Mouse (Mus musculus): ENCODE data around the gene Cav1. TPM values are rescaled to one million over a fixed set of nuclear protein-coding genes. Genes with fewer than 3 reads are reported as not detected.

Cav1 gene
- polyA plus RNA-seq, 1 experiment = 114 TPM

DNA sequence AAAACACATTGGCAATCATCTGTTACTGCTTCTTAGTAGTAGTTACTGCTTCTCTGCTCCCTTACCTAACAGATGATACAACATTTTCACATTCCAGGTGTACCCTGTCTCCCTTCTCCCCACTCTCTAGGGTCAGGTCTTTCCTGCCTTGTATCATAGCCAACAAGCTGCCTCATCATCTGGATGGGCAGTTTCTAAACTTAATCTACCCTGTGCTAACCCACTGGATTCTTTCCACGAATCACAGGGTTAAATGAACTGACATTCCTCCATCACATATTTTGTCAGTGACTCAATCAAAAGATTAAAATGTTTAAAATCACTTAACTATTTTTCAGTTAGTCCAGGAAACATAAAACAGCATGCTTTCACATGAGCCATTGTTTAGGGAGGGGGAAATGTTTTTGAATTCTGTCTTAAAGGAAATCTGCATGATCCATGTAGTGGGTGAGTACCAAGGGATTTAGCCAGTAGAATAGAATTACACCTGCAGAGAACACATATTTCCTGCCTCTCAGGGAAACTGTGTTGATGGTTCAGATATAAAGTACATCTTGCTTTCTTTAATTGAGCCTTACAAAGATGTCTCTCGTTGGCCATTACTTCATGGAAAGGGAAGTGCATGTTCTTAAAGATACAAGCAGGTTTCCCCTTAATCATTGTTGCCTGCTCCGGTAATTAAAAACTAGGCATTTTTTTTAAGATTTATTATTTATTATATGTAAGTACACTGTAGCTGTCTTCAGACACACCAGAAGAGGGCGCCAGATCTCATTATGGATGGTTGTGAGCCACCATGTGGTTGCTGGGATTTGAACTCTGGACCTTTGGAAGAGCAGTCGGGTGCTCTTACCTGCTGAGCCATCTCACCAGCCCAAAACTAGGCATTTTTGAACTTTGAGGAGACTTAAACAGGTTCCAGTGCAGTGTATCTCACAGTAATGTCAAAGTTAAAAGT is 8.8 kb downstream of the Cav1 start:
- WGBS = 89% methylated on average over 5 of the region's 5 CpGs
- H3K4me1 ChIP-seq (replicated peaks; ENCODE audit: control insufficient read depth, insufficient read depth, low read length) = no peaks in the 10 kb centered on the region; the same call in 1 of the 2 replicates
- no peak overlapping the region for H3K4me3 ChIP-seq (ENCODE audit: control insufficient read depth, insufficient read depth, low read length)
- no peaks in the 10 kb centered on the region for H3K36me3 ChIP-seq (ENCODE audit: control insufficient read depth, insufficient read depth, low read length)
- TF ChIP-seq CTCF (IDR thresholded peaks at IDR 0.05; ENCODE audit: borderline replicate concordance, control insufficient read depth, extremely low read depth, insufficient read depth, low read length, poor library complexity) (no peak), POLR2A (IDR thresholded peaks at IDR 0.05; ENCODE audit: control insufficient read depth, extremely low read depth, insufficient read depth, low read length, poor library complexity) (no peak)
- H3K27ac ChIP-seq (ENCODE audit: control insufficient read depth, insufficient read depth, low read length) = no peak overlapping the region
- DNase-seq = no peak
- H3K27me3 ChIP-seq (ENCODE audit: control insufficient read depth, insufficient read depth, low read length) = no peaks in the 10 kb centered on the region

DNA sequence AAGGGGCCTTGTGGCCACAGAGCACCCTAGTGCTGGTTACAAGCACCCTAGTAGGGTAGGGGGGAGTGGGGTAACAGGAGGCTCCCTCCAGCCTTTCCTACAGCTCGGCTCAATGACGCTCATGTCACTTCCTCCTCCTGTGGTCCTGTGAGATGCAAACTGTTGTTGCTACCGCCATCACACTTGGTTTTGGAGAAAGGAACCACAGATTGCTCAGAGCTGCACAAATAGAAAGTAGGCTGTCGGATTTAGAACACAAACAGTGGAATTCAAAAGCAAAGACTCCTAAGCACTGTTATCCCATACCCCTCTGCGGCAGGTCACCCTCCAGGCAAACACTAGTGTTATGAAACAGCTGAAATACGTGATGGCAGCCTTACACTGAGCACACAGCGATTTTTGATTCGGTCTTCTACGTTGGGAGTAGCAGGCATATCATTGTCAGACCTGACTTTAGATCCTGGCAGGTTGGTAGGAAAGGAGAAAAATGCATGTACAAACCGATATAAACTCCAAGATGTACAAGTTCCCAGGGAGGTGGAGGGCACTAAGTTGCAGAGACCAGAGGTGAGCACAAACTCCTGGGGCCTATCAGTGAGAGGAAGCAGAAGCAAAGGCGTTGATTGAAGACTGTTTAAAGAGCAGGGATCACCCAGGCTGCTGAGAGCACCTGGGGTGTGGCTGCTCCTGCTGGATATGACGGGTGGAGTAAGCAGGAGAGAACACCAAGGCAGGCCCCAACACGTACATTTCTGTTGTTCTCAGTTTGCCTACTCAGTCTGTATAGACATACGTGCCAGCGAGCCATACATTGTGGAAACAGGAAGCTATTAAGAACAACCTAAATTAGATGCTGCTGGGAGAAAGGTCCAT is 10.4 kb downstream of the Cav1 start:
- H3K27ac ChIP-seq (ENCODE audit: control insufficient read depth, insufficient read depth, low read length) = no peak overlapping the region
- no peak overlapping the region for H3K4me3 ChIP-seq (ENCODE audit: control insufficient read depth, insufficient read depth, low read length)
- H3K36me3 ChIP-seq (ENCODE audit: control insufficient read depth, insufficient read depth, low read length) = no peaks in the 10 kb centered on the region
- no peaks in the 10 kb centered on the region; the same call in 1 of the 2 replicates for H3K4me1 ChIP-seq (replicated peaks; ENCODE audit: control insufficient read depth, insufficient read depth, low read length)
- DNase-seq = no peak
- H3K27me3 ChIP-seq (ENCODE audit: control insufficient read depth, insufficient read depth, low read length) = no peaks in the 10 kb centered on the region
- TF ChIP-seq CTCF (IDR thresholded peaks at IDR 0.05; ENCODE audit: borderline replicate concordance, control insufficient read depth, extremely low read depth, insufficient read depth, low read length, poor library complexity) (no peak), POLR2A (IDR thresholded peaks at IDR 0.05; ENCODE audit: control insufficient read depth, extremely low read depth, insufficient read depth, low read length, poor library complexity) (no peak)
- 78% methylated on average over 15 of the region's 15 CpGs for WGBS

DNA sequence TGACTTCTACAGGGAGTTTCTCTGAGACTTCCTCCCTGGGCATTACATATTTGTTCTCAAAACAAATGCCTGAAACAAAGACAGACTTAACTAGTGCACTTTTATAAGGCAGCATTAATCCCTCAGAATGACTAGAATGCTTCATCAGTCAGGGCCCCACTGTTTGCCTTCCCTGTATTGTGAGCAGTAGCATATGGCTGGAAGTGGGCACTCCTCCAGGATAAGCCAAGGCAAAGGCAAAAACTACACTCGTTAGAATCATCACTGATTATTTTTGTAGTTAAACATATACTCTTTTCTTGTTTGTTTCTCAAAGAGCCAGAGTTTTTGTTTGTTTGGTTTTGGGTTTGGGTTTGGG is 11.0 kb downstream of the Cav1 start:
- TF ChIP-seq POLR2A (IDR thresholded peaks at IDR 0.05; ENCODE audit: control insufficient read depth, extremely low read depth, insufficient read depth, low read length, poor library complexity) (no peak), CTCF (IDR thresholded peaks at IDR 0.05; ENCODE audit: borderline replicate concordance, control insufficient read depth, extremely low read depth, insufficient read depth, low read length, poor library complexity) (no peak)
- no peak overlapping the region for H3K4me3 ChIP-seq (ENCODE audit: control insufficient read depth, insufficient read depth, low read length)
- WGBS = 68% methylated on average over 1 of the region's 1 CpGs
- H3K36me3 ChIP-seq (ENCODE audit: control insufficient read depth, insufficient read depth, low read length) = no peaks in the 10 kb centered on the region
- no peaks in the 10 kb centered on the region for H3K27me3 ChIP-seq (ENCODE audit: control insufficient read depth, insufficient read depth, low read length)
- H3K4me1 ChIP-seq (replicated peaks; ENCODE audit: control insufficient read depth, insufficient read depth, low read length) = no peaks in the 10 kb centered on the region; the same call in 1 of the 2 replicates
- no peak overlapping the region for H3K27ac ChIP-seq (ENCODE audit: control insufficient read depth, insufficient read depth, low read length)
- DNase-seq = no peak

DNA sequence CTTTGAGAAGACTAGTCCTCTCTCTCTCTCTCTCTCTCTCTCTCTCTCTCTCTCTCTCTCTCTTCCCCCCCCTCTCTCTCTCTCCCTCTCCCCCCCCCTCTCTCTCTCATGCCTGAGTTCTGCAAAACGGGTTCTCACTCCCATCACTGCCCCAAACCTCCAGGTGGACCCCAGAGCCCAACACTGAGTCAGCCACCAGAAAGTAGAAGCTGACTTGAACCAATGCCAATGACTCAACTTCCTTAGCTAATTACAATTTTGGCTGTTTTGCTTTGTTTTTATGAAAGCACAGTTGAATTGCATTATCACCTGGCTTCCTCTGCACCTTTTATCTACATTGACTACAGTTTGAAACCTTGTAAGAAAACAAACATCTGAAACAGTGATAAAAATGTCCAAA is 11.8 kb downstream of the Cav1 start:
- Histone ChIP-seq H3K36me3 (ENCODE audit: control insufficient read depth, insufficient read depth, low read length) (no peaks in the 10 kb centered on the region), H3K27ac (ENCODE audit: control insufficient read depth, insufficient read depth, low read length) (no peak overlapping the region)
- DNase-seq = no peak

DNA sequence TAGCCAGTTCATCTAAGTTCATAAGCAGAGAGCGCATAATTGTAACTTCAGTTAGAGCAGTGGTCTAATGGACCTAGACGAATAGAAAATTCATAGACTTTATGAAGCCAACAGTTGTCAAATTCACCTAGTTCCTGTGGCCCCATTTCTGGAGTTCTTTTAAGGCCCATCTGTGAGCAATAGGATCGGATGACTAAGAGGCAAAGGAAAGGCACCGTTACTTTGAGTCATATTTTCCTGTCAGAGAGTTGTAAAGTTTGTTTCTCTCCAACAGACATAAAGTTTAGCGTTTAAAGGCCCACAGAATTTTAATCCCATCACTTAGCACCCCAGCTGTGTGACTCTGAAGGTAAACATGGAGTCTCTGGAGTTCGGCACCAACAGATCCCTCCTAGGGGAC is 15.8 kb downstream of the Cav1 start:
- Histone ChIP-seq H3K27me3 (ENCODE audit: control insufficient read depth, insufficient read depth, low read length) (no peaks in the 10 kb centered on the region), H3K27ac (ENCODE audit: control insufficient read depth, insufficient read depth, low read length) (no peak overlapping the region), H3K4me1 (replicated peaks; ENCODE audit: control insufficient read depth, insufficient read depth, low read length) (no peaks in the 10 kb centered on the region), H3K4me3 (ENCODE audit: control insufficient read depth, insufficient read depth, low read length) (no peak overlapping the region), H3K36me3 (ENCODE audit: control insufficient read depth, insufficient read depth, low read length) (no peaks in the 10 kb centered on the region)
- 83% methylated on average over 6 of the region's 6 CpGs for WGBS
- DNase-seq = no peak
- TF ChIP-seq POLR2A (IDR thresholded peaks at IDR 0.05; ENCODE audit: control insufficient read depth, extremely low read depth, insufficient read depth, low read length, poor library complexity) (no peak), CTCF (IDR thresholded peaks at IDR 0.05; ENCODE audit: borderline replicate concordance, control insufficient read depth, extremely low read depth, insufficient read depth, low read length, poor library complexity) (no peak)

More for the DNA sequence above, 11.8 kb downstream of the Cav1 start:
- TF ChIP-seq POLR2A (IDR thresholded peaks at IDR 0.05; ENCODE audit: control insufficient read depth, extremely low read depth, insufficient read depth, low read length, poor library complexity) = no peak
- TF ChIP-seq CTCF (IDR thresholded peaks at IDR 0.05; ENCODE audit: borderline replicate concordance, control insufficient read depth, extremely low read depth, insufficient read depth, low read length, poor library complexity) = no peak
- no peak overlapping the region for H3K4me3 ChIP-seq (ENCODE audit: control insufficient read depth, insufficient read depth, low read length)
- WGBS = 5% methylated on average over 1 of the region's 1 CpGs
- no peaks in the 10 kb centered on the region; the same call in 1 of the 2 replicates for H3K4me1 ChIP-seq (replicated peaks; ENCODE audit: control insufficient read depth, insufficient read depth, low read length)
- no peaks in the 10 kb centered on the region for H3K27me3 ChIP-seq (ENCODE audit: control insufficient read depth, insufficient read depth, low read length)

DNA sequence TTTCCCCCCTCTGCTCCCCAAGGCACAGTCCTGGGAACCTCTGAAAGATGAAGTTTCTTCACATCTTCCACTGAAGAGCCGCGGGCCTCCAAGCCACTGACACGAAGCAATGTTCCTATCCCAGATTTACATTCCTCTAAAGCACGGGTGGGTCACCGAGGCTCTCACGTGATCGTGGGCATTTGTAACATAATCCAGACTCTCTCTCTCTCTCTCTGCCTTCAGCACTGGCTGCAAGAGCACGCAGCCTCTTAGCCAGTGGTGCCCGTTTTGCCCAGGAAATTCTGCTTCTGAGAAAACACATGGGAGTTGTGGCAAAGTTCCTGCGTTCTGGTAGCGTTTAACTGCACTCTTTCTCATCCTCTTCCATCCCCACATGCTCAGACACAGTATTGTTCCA is 21.1 kb downstream of the Cav1 start:
- no peaks in the 10 kb centered on the region for H3K4me1 ChIP-seq (replicated peaks; ENCODE audit: control insufficient read depth, insufficient read depth, low read length)
- WGBS = 88% methylated on average over 11 of the region's 11 CpGs
- H3K27me3 ChIP-seq (ENCODE audit: control insufficient read depth, insufficient read depth, low read length) = no peaks in the 10 kb centered on the region
- no peaks in the 10 kb centered on the region for H3K36me3 ChIP-seq (ENCODE audit: control insufficient read depth, insufficient read depth, low read length)
- no peak overlapping the region for H3K27ac ChIP-seq (ENCODE audit: control insufficient read depth, insufficient read depth, low read length)
- TF ChIP-seq POLR2A (IDR thresholded peaks at IDR 0.05; ENCODE audit: control insufficient read depth, extremely low read depth, insufficient read depth, low read length, poor library complexity) (no peak), CTCF (IDR thresholded peaks at IDR 0.05; ENCODE audit: borderline replicate concordance, control insufficient read depth, extremely low read depth, insufficient read depth, low read length, poor library complexity) (no peak)
- DNase-seq = no peak
- no peak overlapping the region for H3K4me3 ChIP-seq (ENCODE audit: control insufficient read depth, insufficient read depth, low read length)

All from thymus, adult 2 months (tissue).